Mouse (Mus musculus) limb, embryonic 13.5 days (tissue): Measurements from ENCODE around the gene Ston2. TPM values are rescaled to one million over a fixed set of nuclear protein-coding genes. Genes with fewer than 3 reads are reported as not detected.
"Not testable (repeated sequence)": the region's sequence is repeated elsewhere in the genome, so short reads cannot be mapped to it uniquely, and the experiment has no call there.

Experiments used
- ATAC-seq: fragments of 200-750 bp; cut with Nextera tagmentation; 2 replicates; pipeline ENCODE4 v1.8.0; 2017; ENCODE audit warnings: low read depth, moderate number of reproducible peaks, moderate TSS enrichment; ENCODE audit not compliant: low FRiP score
- H3K27ac ChIP-seq: fragments of 300-500 bp; sonication (generic); 2 replicates; pipeline ENCODE4 v1.5.1; 2015; ENCODE audit warnings: inconsistent platforms, mild to moderate bottlenecking, moderate library complexity
- H3K27me3 ChIP-seq: fragments of 300-500 bp; sonication (generic); 2 replicates; pipeline ENCODE4 v1.6.1; 2015; ENCODE audit warnings: mild to moderate bottlenecking, inconsistent platforms
- H3K36me3 ChIP-seq: fragments of 300-500 bp; sonication (generic); 2 replicates; pipeline ENCODE4 v1.6.1; 2015; ENCODE audit warnings: inconsistent platforms, mild to moderate bottlenecking, moderate library complexity
- H3K4me1 ChIP-seq: fragments of 300-500 bp; sonication (generic); 2 replicates; pipeline ENCODE4 v1.6.1; 2015; ENCODE audit warnings: inconsistent platforms
- H3K4me2 ChIP-seq: fragments of 300-500 bp; sonication (generic); replicated peaks from 2 replicates; pipeline ENCODE4 v1.6.1; 2015; ENCODE audit warnings: inconsistent platforms, mild to moderate bottlenecking, moderate library complexity
- H3K4me3 ChIP-seq: fragments of 300-500 bp; sonication (generic); 2 replicates; pipeline ENCODE4 v1.5.1; 2015; ENCODE audit warnings: moderate library complexity, mild to moderate bottlenecking, inconsistent platforms
- H3K9ac ChIP-seq: fragments of 300-500 bp; sonication (generic); 2 replicates; pipeline ENCODE4 v1.6.1; 2015; ENCODE audit warnings: mild to moderate bottlenecking, inconsistent platforms
- H3K9me3 ChIP-seq: fragments of 300-500 bp; sonication (generic); 2 replicates; pipeline ENCODE4 v1.6.1; 2016; ENCODE audit warnings: inconsistent platforms
- WGBS: fragments of 180-500 bp; shearing (Covaris S2); methylation state at CpG from one replicate; pipeline ENCODE4 v1.1.7; 2015; 5-methylcytosine and 5-hydroxymethylcytosine counted together
- polyA plus RNA-seq: library from polyadenylated mRNA; unstranded; fragments of >200 nt; fragmentation: Nextera tagmentation; extraction: Ambion mirVana; gene quantifications from 2 replicates; pipeline ENCODE4 v1.2.1, GENCODE M21; 2015

Gene Ston2
- polyA plus RNA-seq, 1 experiment from 2014 or later, result 7.4 TPM

DNA sequence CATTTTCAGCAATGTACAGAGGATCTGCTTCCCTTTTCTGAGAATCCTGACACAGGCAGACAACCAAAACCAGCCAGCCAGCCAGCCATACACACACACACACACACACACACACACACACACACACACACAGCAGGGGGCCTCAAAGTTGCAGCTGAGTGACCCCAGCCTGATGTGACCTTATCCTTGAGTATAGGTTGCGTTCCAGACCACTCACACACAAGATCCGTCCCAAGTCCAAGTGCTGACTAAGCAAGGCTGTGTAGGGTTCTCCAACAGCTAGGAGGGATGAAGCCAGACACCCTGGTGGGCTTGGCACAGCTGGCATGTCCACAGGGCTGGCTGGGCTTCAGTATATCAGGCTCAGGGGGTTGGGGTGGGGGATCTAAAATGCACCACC lies 23.7 kb downstream of the Ston2 start:
- ATAC-seq, result no peak
- H3K9ac ChIP-seq, result no peak overlapping the region
- peaks cover 17% of the 10 kb centered on the region for H3K4me1 ChIP-seq
- no peaks in the 10 kb centered on the region for H3K27me3 ChIP-seq
- no peak overlapping the region for H3K27ac ChIP-seq
- no peaks in the 10 kb centered on the region for H3K9me3 ChIP-seq
- WGBS, result 54% methylated on average over 2 of the region's 2 CpGs
- H3K4me3 ChIP-seq, result no peak overlapping the region
- no peak overlapping the region for H3K4me2 ChIP-seq
- no peaks in the 10 kb centered on the region for H3K36me3 ChIP-seq

DNA sequence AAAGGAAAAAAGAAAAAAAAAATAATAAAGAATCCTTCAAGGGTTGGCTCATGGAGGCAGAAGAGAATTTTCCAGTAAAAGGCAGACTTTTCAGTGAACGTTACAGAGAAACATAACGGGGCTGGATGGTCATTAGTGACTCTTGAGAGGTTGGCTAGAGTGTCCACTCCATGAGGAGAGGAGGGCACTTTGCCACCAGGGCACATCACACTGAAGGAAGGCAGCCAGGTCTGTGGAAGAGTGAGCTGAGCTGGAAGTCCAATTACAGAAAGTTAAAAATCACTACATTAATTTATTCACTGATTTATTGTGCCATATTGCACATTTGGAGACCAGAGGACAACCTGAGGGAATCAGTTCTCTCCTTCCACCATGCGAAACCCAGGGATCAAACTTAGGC lies 28.4 kb downstream of the Ston2 start:
- WGBS, result 85% methylated on average over 3 of the region's 3 CpGs
- Histone ChIP-seq H3K9me3 (no peaks in the 10 kb centered on the region), H3K4me3 (no peak overlapping the region), H3K27ac (no peak overlapping the region), H3K36me3 (no peaks in the 10 kb centered on the region), H3K27me3 (no peaks in the 10 kb centered on the region), H3K4me1 (peaks cover 14% of the 10 kb centered on the region), H3K9ac (no peak overlapping the region), H3K4me2 (no peak overlapping the region)
- ATAC-seq, result no peak

DNA sequence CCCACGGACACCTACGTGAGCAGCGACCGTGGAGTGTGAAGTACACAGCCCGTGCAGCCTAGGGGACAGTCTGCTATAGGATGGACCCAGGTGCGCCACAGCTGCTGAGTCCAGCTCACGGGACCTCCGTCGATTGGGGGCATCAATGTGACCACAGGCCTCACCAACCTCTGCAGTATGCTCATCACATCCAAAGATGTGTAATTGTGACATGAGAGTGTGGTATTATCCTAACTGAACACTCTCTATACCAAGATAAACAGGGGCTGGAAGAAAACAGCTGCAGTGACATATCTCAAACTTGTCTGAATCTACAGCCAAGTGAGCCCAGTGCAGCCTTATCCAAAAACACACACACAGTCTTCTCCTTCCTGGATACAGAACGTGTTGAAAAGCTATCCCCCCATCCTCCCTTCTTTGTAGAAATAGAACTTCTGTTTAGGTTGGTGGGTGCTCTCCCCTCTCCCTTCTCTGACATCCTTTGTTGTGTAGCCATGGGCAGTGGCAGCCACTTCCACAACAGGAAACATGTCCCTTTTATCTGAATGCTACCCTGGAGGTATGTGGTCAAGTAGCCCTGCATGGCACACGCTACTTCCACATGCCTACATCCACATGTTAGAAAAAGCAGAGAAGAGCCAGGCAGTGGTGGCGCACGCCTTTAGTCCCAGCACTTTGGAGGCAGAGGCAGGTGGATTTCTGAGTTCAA lies 30.2 kb downstream of the Ston2 start:
- ATAC-seq, result no peak
- 0 out of 2 replicates have a peak, but pooled peaks cover 4% of the 10 kb centered on the region for H3K4me1 ChIP-seq
- H3K4me2 ChIP-seq, result no peak overlapping the region
- no peak overlapping the region for H3K27ac ChIP-seq
- H3K36me3 ChIP-seq, result no peaks in the 10 kb centered on the region
- no peak overlapping the region for H3K4me3 ChIP-seq
- WGBS, result 85% methylated on average over 13 of the region's 13 CpGs
- H3K9ac ChIP-seq, result no peak overlapping the region
- no peaks in the 10 kb centered on the region for H3K27me3 ChIP-seq
- H3K9me3 ChIP-seq, result no peaks in the 10 kb centered on the region

DNA sequence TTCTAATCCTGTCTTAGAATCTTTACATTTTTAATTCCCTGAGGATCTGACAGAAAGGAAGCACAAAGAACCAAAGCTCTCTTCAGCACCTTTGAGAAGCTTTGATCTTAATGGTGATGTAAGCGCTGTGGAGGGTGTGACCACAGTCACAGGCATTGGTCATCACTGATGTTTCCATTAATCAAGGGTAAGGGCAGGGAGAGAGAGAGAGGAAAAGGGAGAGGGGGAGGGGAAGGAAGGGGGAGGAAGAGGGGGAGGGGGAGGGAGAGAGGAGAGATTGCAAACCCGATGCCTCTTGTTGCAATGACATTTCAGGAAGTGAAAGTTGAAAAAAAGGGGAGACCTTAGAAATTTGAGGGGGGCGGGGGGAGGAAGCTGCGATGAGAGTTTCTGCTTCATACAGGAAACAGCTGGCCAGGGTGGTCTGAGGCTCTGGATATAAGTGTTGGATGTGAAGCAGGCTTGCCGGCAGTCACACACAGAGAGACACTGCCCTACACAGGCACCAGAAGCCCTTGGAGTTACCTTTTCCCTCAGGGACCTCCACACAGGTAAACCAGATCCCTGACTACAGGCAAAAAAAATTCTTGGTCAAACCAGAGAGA lies 31.5 kb downstream of the Ston2 start:
- Histone ChIP-seq H3K27me3 (no peaks in the 10 kb centered on the region), H3K9ac (no peak overlapping the region), H3K4me2 (no peak overlapping the region), H3K4me1 (0 out of 2 replicates have a peak, but pooled peaks cover 4% of the 10 kb centered on the region), H3K27ac (no peak overlapping the region), H3K4me3 (no peak overlapping the region), H3K9me3 (no peaks in the 10 kb centered on the region; the same call in 1 of the 2 replicates), H3K36me3 (no peaks in the 10 kb centered on the region)
- WGBS, result 18% methylated on average over 5 of the region's 5 CpGs
- ATAC-seq, result no peak

DNA sequence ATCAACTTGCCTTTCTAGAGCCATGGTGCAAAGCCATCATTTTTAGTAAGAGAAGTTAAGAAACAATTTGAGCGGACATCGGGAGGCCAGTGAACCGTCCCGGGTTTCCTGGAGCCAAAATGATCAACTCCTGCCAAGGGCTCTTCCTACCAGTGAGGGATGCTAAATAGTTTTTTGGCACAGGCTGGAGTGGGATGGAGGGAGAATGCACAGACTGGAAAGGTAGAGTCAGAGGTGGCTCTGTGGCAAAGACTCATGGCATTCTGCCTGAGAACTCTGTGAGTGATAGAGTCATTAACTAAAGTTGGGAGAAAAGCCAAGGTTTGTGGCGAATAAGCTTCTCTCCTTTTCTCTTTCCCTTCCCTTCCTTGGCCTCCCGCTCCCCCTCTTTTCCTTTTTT lies 33.6 kb downstream of the Ston2 start:
- Histone ChIP-seq H3K9me3 (no peaks in the 10 kb centered on the region; the same call in 1 of the 2 replicates), H3K4me1 (0 out of 2 replicates have a peak, but pooled peaks cover 4% of the 10 kb centered on the region), H3K4me3 (no peak overlapping the region), H3K27ac (no peak overlapping the region), H3K4me2 (no peak overlapping the region), H3K27me3 (no peaks in the 10 kb centered on the region), H3K36me3 (no peaks in the 10 kb centered on the region), H3K9ac (no peak overlapping the region)
- ATAC-seq, result no peak
- 81% methylated on average over 6 of the region's 6 CpGs for WGBS

DNA sequence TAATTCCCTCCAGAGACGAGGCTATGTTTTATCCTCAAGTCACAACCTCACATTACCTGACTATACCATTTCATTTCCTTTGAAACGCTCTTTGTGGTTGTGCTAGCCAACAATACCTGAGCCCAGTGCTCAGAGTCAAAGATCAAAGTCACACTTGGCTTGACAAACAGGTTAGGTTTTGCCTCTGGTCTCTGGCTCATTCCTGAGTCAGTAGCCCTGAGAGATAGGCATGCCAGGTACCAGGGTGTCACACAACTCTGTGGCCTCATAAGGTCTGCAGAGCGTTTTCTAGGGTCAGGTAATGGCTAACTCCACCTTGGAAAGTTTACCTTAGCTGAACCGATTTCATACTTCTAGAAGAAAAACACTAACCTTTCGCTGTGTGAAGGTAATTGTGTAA lies 35.5 kb downstream of the Ston2 start:
- Histone ChIP-seq H3K27me3 (no peaks in the 10 kb centered on the region), H3K36me3 (no peaks in the 10 kb centered on the region), H3K4me1 (0 out of 2 replicates have a peak, but pooled peaks cover 4% of the 10 kb centered on the region), H3K4me3 (no peak overlapping the region), H3K9me3 (no peaks in the 10 kb centered on the region; the same call in 1 of the 2 replicates), H3K9ac (no peak overlapping the region), H3K27ac (no peak overlapping the region), H3K4me2 (no peak overlapping the region)
- 83% methylated on average over 5 of the region's 5 CpGs for WGBS
- ATAC-seq, result no peak

DNA sequence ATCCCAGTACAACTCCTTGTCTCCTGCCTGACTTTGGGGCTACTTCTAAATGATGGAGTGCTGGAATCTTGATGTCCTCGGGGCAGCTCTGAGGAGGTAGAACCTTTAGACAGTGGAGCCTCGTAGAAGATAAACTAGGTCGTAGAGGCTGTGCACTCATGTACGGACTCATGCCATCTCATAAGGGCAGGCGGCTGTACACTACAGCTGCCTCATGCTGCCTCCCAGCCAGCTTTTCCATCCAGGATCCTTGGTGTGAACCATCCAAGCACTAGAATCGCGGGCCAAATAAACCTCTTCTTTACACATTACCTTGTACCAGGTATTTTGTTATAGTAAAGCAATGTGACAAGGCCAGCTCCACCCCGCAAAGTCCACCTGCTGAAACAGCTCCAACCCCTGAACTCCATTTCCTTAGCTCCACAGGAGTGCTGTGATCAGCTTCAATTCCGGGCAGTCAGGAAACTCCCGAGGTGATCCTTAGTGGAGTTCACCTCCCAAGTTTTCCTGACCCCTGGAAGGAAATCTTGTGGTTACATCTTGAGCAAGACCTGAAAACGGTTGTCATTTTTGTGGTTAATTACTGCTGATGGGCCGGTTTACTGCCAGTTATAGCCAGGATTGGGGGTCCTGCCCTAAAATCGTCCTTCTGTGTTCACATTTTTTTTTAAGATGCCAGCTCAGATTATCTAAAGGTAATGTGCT lies 36.1 kb downstream of the Ston2 start:
- no peak for ATAC-seq
- H3K27me3 ChIP-seq, result no peaks in the 10 kb centered on the region
- no peak overlapping the region for H3K4me3 ChIP-seq
- H3K9me3 ChIP-seq, result no peaks in the 10 kb centered on the region; the same call in 1 of the 2 replicates
- no peaks in the 10 kb centered on the region for H3K36me3 ChIP-seq
- 0 out of 2 replicates have a peak, but pooled peaks cover 4% of the 10 kb centered on the region for H3K4me1 ChIP-seq
- no peak overlapping the region for H3K4me2 ChIP-seq
- no peak overlapping the region for H3K9ac ChIP-seq
- H3K27ac ChIP-seq, result no peak overlapping the region
- 82% methylated on average over 13 of the region's 13 CpGs for WGBS

DNA sequence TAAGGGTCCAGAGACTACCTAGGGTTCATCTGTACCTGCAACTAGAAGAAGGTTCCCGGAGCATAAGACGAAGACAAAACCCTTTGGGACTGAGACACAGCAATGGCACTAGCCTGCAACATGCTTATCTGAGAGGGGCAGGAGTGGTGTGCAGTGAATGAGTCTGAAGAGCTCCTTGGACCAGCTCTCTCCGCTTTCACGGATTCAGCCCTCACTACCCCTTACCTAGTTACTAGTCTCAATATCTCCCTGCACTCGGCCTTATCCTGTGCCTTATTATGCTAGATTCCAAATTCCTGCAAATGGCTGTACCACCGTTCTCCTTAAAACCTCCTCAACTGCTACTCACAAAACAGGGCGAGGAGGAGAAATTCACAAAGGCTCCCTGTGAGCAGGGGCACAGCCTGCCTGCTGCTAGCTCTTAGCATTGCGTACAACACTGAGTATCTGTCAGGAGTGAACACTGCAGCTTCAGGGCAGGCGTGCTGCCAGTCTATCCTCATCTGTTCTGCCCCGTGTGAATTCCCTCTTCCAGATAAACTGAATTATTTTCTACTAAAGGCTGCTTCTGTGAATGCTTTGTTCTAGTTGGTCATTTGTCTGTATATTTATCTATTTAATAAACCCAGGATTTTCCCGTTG lies 38.5 kb downstream of the Ston2 start:
- 80% methylated on average over 11 of the region's 11 CpGs for WGBS
- H3K4me2 ChIP-seq, result no peak overlapping the region
- ATAC-seq, result no peak
- H3K27ac ChIP-seq, result no peak overlapping the region
- no peak overlapping the region for H3K9ac ChIP-seq
- no peaks in the 10 kb centered on the region for H3K36me3 ChIP-seq
- no peaks in the 10 kb centered on the region; the same call in 1 of the 2 replicates for H3K9me3 ChIP-seq
- peaks cover 8% of the 10 kb centered on the region; the same call in 1 of the 2 replicates for H3K4me1 ChIP-seq
- no peak overlapping the region for H3K4me3 ChIP-seq
- no peaks in the 10 kb centered on the region for H3K27me3 ChIP-seq

DNA sequence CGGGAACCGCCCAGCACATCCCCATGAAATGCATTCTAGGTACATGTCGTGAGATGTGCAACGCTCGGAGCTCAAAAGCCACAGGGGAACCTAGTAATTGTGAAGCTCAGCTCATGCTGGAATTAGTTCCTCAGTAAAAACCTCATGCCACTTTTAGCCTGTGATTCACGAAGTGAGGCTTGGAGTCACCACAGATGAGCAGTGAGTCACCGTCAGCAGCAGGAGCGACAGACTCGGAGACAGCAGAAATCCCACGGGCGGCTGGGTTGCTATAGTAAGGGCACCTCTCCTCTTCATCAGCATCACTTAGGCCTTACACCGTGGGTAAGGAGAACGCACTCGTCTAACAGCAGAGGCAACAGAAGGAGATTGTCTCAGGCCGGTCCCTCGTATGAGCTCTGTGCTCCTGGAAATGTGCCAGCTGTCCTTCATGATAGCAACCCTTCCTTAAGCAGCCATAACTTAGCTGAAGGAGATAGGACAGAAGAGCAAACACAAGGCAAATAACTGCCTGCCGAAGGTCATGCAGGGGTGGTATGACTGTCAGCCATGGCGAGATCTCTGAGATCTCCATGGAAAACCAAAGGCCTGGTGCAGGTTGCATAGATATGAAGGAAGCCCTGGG lies 39.8 kb downstream of the Ston2 start:
- Histone ChIP-seq H3K4me2 (no peak overlapping the region), H3K36me3 (no peaks in the 10 kb centered on the region), H3K4me1 (peaks cover 8% of the 10 kb centered on the region; the same call in 1 of the 2 replicates), H3K27me3 (no peaks in the 10 kb centered on the region), H3K9ac (no peak overlapping the region), H3K9me3 (no peaks in the 10 kb centered on the region; the same call in 1 of the 2 replicates), H3K27ac (no peak overlapping the region), H3K4me3 (no peak overlapping the region)
- no peak for ATAC-seq
- 85% methylated on average over 18 of the region's 18 CpGs for WGBS

DNA sequence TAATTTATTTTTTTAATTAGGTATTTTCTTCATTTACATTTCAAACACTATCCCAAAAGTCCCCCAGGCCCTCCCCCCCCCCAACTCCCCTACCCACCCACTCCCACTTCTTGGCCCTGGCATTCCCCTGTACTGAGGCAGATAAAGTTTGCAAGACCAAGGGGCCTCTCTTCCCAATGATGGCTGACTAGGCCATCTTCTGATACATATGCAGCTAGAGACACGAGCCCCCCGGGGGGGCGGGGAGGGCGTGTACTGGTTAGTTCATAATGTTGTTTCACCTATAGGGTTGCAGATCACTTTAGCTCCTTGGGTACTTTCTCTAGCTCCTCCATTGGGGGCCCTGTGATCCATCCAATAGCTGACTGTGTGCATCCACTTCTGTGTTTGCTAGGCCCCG lies 41.3 kb downstream of the Ston2 start:
- 91% methylated on average over 5 of the region's 5 CpGs for WGBS
- not testable (repeated sequence) for H3K9me3 ChIP-seq, H3K4me2 ChIP-seq, H3K9ac ChIP-seq, H3K4me3 ChIP-seq, H3K4me1 ChIP-seq, ATAC-seq, H3K27ac ChIP-seq, H3K27me3 ChIP-seq, H3K36me3 ChIP-seq

DNA sequence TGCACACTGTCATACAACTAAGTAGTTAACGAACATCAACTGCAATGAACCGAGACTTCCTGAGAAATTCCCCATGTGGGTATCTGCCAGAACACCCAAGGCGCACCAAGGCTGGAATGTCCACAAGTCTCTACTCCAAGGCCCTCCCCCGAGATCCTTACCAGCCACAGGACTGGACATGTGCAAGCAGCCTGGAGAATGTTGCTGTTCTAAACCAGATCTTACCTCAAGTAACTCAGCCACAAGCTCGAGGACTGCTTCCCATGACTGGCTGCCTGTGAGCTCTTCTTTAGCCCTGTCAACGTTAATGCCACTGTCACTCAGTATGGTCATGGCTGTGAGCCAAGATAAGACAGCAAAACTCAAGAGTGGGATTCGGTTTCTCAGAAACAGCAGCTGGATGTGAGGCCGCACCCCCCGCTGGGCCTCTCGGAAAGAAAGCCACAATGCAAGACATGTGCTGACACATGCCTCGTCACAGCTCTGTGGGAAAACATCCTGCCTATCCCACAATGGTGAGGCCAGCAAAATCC lies 42.4 kb downstream of the Ston2 start:
- no peak overlapping the region for H3K9ac ChIP-seq
- no peaks in the 10 kb centered on the region for H3K27me3 ChIP-seq
- H3K4me1 ChIP-seq, result peaks cover 8% of the 10 kb centered on the region; the same call in 1 of the 2 replicates
- ATAC-seq, result peak; percentile 83
- WGBS, result 51% methylated on average over 11 of the region's 11 CpGs
- no peak overlapping the region for H3K4me3 ChIP-seq
- H3K36me3 ChIP-seq, result no peaks in the 10 kb centered on the region
- peak overlapping the region; percentile 28; the same call in 1 of the 2 replicates for H3K27ac ChIP-seq
- H3K4me2 ChIP-seq, result no peak overlapping the region
- H3K9me3 ChIP-seq, result no peaks in the 10 kb centered on the region
